Mouse (Mus musculus) left cerebral cortex, postnatal 25 days (tissue): ENCODE measurements around the gene Hepacam2. TPM values are rescaled to one million over a fixed set of nuclear protein-coding genes. Genes with fewer than 3 reads are reported as not detected.
A peak's percentile ranks its signal among the peaks of the same experiment; 100 is the strongest.
"Not testable (repeated sequence)": the region's sequence is repeated elsewhere in the genome, so short reads cannot be mapped to it uniquely, and the experiment has no call there.

Source experiments
- DNase-seq, 2 experiments: peaks; one replicate each; pipeline ENCODE4 v3.0.0; 2022; ENCODE audit warnings: low spot score in 2 of 2, mixed read lengths in 1 of 2
- intact Hi-C: fragments of 180-260 bp; cut with DNase I; formaldehyde crosslinking; loops from one replicate; pipeline ENCODE4 v1.15.1; 2025
- total RNA-seq, 2 experiments: library from RNA; stranded (reverse); gene quantifications; 2 replicates each; pipeline ENCODE4 v1.2.3; 2021

The Hepacam2 gene
- total RNA-seq, 2 experiments from 2014 or later: 0.21 to 0.87 TPM

- DNase-seq: peak in 1 of 2 experiments; percentile 27
- intact Hi-C loops: no loop called here
Observed at GRCm38 (mm10) chr6:3476299-3476698, 21.8 kb downstream of the Hepacam2 start.

DNA sequence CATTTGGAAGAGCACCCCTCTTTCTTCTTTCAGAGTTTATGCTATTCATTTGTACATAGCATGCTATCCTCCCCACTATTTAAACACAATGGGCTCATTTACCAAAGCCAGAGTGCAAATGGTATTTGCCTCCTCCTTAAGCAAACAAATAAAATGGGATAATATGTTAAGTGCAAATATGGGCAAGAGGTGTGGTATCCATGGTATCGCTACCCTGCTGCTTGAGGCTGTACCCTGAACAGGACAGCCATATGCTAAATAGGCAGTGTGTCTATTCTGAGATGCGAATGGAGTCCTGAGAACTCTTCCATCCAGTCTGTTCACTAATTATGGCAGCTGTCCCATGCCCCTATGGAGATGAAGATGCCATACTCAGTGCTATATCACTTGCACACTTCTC, 27.4 kb downstream of the Hepacam2 start:
- no peak for DNase-seq
- intact Hi-C loops: no loop called here

DNA sequence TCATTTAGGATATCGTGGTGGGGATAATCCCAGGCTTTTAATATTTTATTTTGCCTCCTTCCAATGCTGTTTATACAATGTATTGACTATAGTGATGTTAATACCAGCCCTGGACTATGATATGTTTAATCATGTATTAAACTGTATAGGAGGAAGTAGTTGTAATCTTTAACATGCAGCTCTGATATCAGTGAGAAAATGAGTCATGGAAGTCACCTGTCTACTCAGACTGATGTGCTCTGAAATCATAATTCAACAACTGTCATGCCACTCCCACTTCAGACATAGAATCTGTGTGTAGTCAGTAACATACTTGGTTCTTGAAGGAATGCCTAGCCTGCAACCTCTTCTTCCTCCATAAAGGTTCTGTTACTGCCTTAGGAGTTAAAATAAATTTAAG, 29.5 kb downstream of the Hepacam2 start:
- DNase-seq: no peak
- intact Hi-C loops: no loop called here

- intact Hi-C loops: no loop called here
Observed at GRCm38 (mm10) chr6:3463594-3463993, 34.5 kb downstream of the Hepacam2 start.

DNA sequence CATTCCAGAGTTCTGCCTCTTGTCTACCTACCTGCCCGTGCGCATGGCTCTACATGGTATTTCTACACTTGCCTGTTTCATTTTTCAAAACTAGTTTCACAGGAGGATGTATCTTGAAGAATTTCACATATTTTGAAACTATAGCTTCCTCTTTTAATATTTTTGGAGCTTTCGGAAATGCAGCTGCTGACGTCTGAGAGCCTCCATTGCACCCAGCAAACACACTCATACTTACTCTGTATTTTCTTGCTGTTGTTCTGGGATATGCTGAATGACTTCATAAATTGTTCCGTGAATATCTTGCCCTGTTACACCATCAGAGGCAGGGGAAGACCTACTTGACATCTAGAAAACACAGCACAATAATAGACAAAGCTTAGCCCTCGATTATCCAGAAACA, 35.1 kb downstream of the Hepacam2 start:
- no peak for DNase-seq
- intact Hi-C loops: no loop called here

More at GRCm38 (mm10) chr6:3463594-3463993, 34.5 kb downstream of the Hepacam2 start:
- DNase-seq: no peak

GRCm38 (mm10) chr6:3455944-3456536, 42.1 kb downstream of the Hepacam2 start:
- no peak for DNase-seq
- intact Hi-C loops: no loop called here

GRCm38 (mm10) chr6:3454421-3454820, 43.7 kb downstream of the Hepacam2 start:
- DNase-seq: no peak
- intact Hi-C loops: no loop called here

- DNase-seq: peak; percentile 78 to 79
- intact Hi-C loops: loop anchor here (2.0 kb wide), 1 partner anchor 45 kb away; no protein-coding TSS in a partner anchor
Observed at GRCm38 (mm10) chr6:3447404-3447803, 50.7 kb downstream of the Hepacam2 start.

DNA sequence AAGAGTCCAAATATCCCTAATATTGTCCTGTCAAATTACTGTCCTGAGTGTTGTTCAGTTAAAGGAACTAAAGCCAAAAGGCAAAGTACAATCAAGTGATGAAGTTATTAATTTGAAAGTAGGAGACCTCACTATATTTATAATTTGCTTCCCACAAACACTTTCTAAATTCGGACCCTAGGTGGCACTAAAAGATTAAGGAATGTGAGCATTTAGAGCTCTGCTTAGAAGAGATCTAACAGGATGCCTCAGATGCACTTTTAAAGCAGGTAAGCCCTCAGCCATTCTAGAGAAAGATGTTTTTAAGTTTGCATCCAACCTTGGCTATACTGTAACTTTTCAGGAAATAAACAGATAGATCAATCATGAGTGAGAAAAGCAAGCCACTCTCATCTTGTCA, 54.2 kb downstream of the Hepacam2 start:
- no peak for DNase-seq
- intact Hi-C loops: no loop called here

DNA sequence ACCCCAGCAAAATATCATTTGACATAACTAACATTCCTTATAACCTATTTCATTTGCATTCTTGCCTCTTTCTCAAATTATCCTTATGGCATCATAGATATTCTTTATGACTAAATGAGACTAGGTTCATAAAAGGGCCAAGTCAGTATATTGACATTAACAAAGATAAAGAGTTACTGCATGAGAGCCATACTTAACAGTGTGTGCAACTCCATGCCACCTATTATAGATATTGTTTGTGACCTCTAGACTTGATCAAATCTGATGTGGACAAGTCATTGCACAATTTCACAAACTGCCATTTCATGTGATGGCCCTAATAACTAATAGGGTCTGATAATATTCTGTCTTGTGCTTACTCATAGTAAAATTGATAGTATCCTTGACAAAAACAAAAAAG, 62.0 kb downstream of the Hepacam2 start:
- intact Hi-C loops: no loop called here
- no peak for DNase-seq

DNA sequence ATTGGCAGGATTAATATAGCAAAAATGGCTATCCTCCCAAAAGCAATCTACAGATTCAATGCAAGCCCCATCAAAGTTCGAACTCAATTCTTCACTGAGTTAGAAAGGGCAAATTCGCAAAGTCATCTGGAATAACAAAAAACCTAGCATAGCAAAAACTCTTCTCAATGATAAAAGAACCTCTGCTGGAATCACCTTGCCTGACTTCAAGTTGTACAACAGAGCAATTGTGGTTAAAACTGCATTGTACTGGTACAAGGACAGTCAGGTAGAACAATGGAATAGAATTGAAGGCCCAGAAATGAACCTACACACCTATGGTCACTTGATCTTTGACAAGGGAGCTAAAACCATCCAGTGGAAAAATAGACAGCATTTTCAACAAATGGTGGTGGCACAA, 67.1 kb downstream of the Hepacam2 start:
- DNase-seq, intact Hi-C loops: not testable (repeated sequence)

DNA sequence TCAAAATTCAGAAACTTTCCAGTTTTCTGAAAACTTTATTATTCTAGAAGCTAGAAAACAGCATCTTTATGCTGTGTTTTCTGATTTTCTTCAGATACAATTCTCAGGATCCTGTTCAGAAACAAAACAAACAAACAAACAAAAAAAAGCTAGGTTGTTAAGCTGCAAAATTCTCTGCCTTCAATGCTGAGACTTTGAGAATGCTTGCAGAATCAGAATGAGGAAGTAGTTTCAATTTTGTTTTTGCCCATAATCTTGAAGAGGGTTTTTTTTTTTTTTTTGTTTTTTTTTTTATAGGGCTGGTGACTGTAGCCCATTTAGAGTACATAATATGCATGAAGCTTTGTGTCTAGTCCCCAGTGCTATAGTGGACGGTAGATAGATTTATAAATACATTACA, 71.1 kb downstream of the Hepacam2 start:
- intact Hi-C loops: loop anchor here (1.0 kb wide), 1 partner anchor 38 kb away; no protein-coding TSS in a partner anchor
- no peak for DNase-seq

DNA sequence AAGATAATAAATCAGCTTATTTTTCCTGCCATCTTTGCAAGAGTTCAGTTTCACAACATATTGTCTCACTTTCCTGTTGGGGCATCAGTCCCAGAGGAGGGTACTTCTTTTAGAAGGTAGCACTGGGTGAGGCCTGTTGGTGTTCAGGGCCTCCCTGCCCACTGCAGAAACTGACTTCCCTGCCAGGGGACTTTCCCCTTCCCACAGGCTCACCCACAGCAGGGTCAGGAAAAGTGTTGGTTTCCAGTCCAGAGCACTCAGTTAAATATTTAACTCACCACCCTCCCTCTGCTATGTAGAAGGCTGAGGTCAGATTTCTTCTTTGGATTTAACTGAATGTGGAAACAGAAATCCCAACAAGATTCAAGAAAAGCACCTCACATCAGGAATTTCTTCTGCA, 72.8 kb downstream of the Hepacam2 start:
- intact Hi-C loops, DNase-seq: not testable (repeated sequence)

GRCm38 (mm10) chr6:3424613-3425277, 73.4 kb downstream of the Hepacam2 start:
- DNase-seq, intact Hi-C loops: not testable (repeated sequence)

Other genes starting within 250 kb of the Hepacam2 start
- gene Samd9l, start 98.7 kb downstream of the Hepacam2 start, total RNA-seq: 1 to 10 TPM; 3.4 to 4.3 TPM
- 10 to 100 TPM; 55.4 to 58.3 TPM for gene Vps50, start 84 bp upstream of the Hepacam2 start, total RNA-seq